ENCODE assay signal across 7 mouse cellular contexts in the genomic region with DNA sequence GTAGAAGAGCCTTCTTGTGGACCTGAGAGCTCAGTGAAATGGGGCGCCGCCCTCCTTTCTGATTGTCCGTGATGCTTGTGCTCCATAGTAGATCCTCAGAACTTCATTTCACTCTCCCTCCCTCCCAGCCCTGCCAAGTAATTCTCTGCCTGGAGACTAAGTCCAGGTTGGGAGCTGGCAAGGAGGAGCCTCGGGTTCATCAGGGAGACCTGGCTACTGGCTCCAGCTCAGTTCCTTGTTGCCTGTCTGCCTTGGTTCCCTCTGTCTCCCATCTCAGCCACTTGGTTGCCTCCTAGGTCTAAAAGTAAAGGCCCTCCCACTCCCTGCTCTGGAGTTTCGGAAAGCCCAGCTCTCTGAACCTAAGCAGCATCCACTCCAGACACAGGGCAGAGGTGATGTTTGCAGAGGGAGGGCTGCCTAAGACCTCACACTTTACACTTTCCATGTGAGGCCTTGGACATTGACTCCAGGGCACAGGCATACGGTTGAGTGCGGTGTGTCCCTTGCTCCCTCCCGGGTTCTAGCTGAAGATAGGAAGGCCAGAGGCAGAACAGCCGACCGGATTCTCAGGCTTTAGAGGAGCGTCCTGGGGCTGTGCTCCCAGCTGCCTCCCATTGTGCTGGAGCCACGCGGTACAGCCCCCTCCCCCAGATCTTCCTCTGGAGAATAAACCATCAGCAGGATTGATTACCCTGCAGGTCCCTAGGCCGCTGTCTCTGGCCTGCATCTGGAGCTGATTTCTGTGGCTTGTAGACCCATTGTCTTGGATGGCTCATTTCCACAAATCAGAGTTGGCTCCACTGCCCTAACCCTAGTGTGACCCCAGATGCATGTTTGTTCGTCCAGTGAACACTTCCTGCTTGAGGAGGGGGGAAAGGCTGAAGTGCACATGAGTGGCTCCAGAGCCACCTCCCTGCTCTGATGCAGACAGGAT.
DNase-seq lines count a peak whose midpoint lies in the region; ATAC-seq lines count a peak whose summit lies in the region.

No protein-coding gene starts in this region.

- H3K4me2 ChIP-seq in neural tube, embryonic 12.5 days (replicated peaks) = peak overlapping the region; percentile 41

- H3K9me3 ChIP-seq in embryonic facial prominence, embryonic 10.5 days = no peaks in the 10 kb centered on the region
- H3K9me3 ChIP-seq in neural tube, embryonic 12.5 days = no peaks in the 10 kb centered on the region

- peak overlapping the region; percentile 40 for H3K4me3 ChIP-seq in embryonic facial prominence, embryonic 10.5 days
- no peak overlapping the region for H3K4me3 ChIP-seq in neural tube, embryonic 12.5 days

- peak overlapping the region; percentile 29 for H3K9ac ChIP-seq in neural tube, embryonic 12.5 days

- 22% methylated on average over 15 of the region's 15 CpGs for WGBS in embryonic facial prominence, embryonic 10.5 days
- 16% methylated on average over 15 of the region's 15 CpGs for WGBS in neural tube, embryonic 12.5 days

- H3K36me3 ChIP-seq in embryonic facial prominence, embryonic 10.5 days (replicated peaks) = peaks cover 35% of the 10 kb centered on the region
- H3K36me3 ChIP-seq in neural tube, embryonic 12.5 days = peaks cover 2% of the 10 kb centered on the region; the same call in 1 of the 2 replicates

- peak; percentile 83 for DNase-seq in embryonic facial prominence, embryonic 10.5 days (ENCODE audit: low spot score)
- DNase-seq in heart, adult 8-10 months (ENCODE audit: low spot score) = peak; percentile 45
- DNase-seq in kidney, postnatal 14 days = peak; percentile 41
- no peak for DNase-seq in frontal cortex, postnatal 14 days (ENCODE audit: low spot score in 2 of 2)
- DNase-seq in frontal cortex, postnatal 10 days (ENCODE audit: low spot score in 2 of 2) = no peak

- peaks cover 97% of the 10 kb centered on the region for H3K4me1 ChIP-seq in embryonic facial prominence, embryonic 10.5 days
- peaks cover 91% of the 10 kb centered on the region for H3K4me1 ChIP-seq in neural tube, embryonic 12.5 days

- H3K27ac ChIP-seq in embryonic facial prominence, embryonic 10.5 days (replicated peaks) = peak overlapping the region; percentile 88
- H3K27ac ChIP-seq in neural tube, embryonic 12.5 days = peak overlapping the region; percentile 65

- peak; percentile 54 for ATAC-seq in neural tube, embryonic 12.5 days (ENCODE audit: low FRiP score, low read depth)
- no peak for ATAC-seq in megakaryocyte, adult 5-6 weeks (ENCODE audit: poor library complexity, severe bottlenecking)

- H3K27me3 ChIP-seq in embryonic facial prominence, embryonic 10.5 days (replicated peaks; ENCODE audit: low read depth, poor library complexity, severe bottlenecking) = no peaks in the 10 kb centered on the region
- H3K27me3 ChIP-seq in neural tube, embryonic 12.5 days (replicated peaks) = no peaks in the 10 kb centered on the region

Comparison
In these comparisons a context has a peak if more than half of its experiments do, and no peak if none do; other contexts are left out.
1. DNase-seq: peak in embryonic facial prominence, embryonic 10.5 days (single experiment), heart, adult 8-10 months (single experiment) and kidney, postnatal 14 days (single experiment); none in frontal cortex, postnatal 14 days (0 of 2) and frontal cortex, postnatal 10 days (0 of 2).